Mouse (Mus musculus): ENCODE measurements around the gene Ptpn9. TPM values are rescaled to one million over a fixed set of nuclear protein-coding genes. Genes with fewer than 3 reads are reported as not detected.

Gene Ptpn9
- polyA plus RNA-seq, 1 experiment = 24.5 TPM

GRCm38 (mm10) chr9:56956966-56957675, 37.6 kb upstream of the Ptpn9 start:
- Histone ChIP-seq H3K27me3 (ENCODE audit: control insufficient read depth, insufficient read depth, low read length) (no peaks in the 10 kb centered on the region), H3K4me1 (ENCODE audit: control insufficient read depth, insufficient read depth, insufficient read length, low read length) (no peaks in the 10 kb centered on the region), H3K36me3 (ENCODE audit: control insufficient read depth, insufficient read depth, low read length) (peaks cover 1% of the 10 kb centered on the region; the same call in 1 of the 2 replicates), H3K27ac (ENCODE audit: insufficient read depth, low read depth, low read length) (no peak overlapping the region), H3K4me3 (ENCODE audit: low read depth, low read length) (no peak overlapping the region)
- no peak for TF ChIP-seq CTCF (IDR thresholded peaks at IDR 0.05; ENCODE audit: extremely low read depth, insufficient read length, insufficient replicate concordance, low read depth, low read length)
- TF ChIP-seq POLR2A (IDR thresholded peaks at IDR 0.05; ENCODE audit: low read depth, low read length) = no peak
- WGBS = 84% methylated on average over 7 of the region's 7 CpGs

- Histone ChIP-seq H3K27me3 (ENCODE audit: control insufficient read depth, insufficient read depth, low read length) (no peaks in the 10 kb centered on the region), H3K4me1 (ENCODE audit: control insufficient read depth, insufficient read depth, insufficient read length, low read length) (no peaks in the 10 kb centered on the region), H3K4me3 (ENCODE audit: low read depth, low read length) (no peak overlapping the region), H3K27ac (ENCODE audit: insufficient read depth, low read depth, low read length) (no peak overlapping the region), H3K36me3 (ENCODE audit: control insufficient read depth, insufficient read depth, low read length) (peaks cover 1% of the 10 kb centered on the region; the same call in 1 of the 2 replicates)
- 74% methylated on average over 2 of the region's 2 CpGs for WGBS
- TF ChIP-seq POLR2A (IDR thresholded peaks at IDR 0.05; ENCODE audit: low read depth, low read length) (no peak), CTCF (IDR thresholded peaks at IDR 0.05; ENCODE audit: extremely low read depth, insufficient read length, insufficient replicate concordance, low read depth, low read length) (no peak)
Observed at GRCm38 (mm10) chr9:56958689-56959088, 36.0 kb upstream of the Ptpn9 start.

- no peak overlapping the region for H3K27ac ChIP-seq (ENCODE audit: insufficient read depth, low read depth, low read length)
- peaks cover 7% of the 10 kb centered on the region; the same call in 1 of the 2 replicates for H3K36me3 ChIP-seq (ENCODE audit: control insufficient read depth, insufficient read depth, low read length)
- no peak for TF ChIP-seq CTCF (IDR thresholded peaks at IDR 0.05; ENCODE audit: extremely low read depth, insufficient read length, insufficient replicate concordance, low read depth, low read length)
- TF ChIP-seq POLR2A (IDR thresholded peaks at IDR 0.05; ENCODE audit: low read depth, low read length) = no peak
- 96% methylated on average over 3 of the region's 3 CpGs for WGBS
- no peaks in the 10 kb centered on the region for H3K4me1 ChIP-seq (ENCODE audit: control insufficient read depth, insufficient read depth, insufficient read length, low read length)
- H3K27me3 ChIP-seq (ENCODE audit: control insufficient read depth, insufficient read depth, low read length) = no peaks in the 10 kb centered on the region
- no peak overlapping the region for H3K4me3 ChIP-seq (ENCODE audit: low read depth, low read length)
Observed at GRCm38 (mm10) chr9:56961591-56961990, 33.1 kb upstream of the Ptpn9 start.

GRCm38 (mm10) chr9:56970158-56970557, 24.6 kb upstream of the Ptpn9 start:
- no peak overlapping the region for H3K4me3 ChIP-seq (ENCODE audit: low read depth, low read length)
- H3K27ac ChIP-seq (ENCODE audit: insufficient read depth, low read depth, low read length) = no peak overlapping the region
- TF ChIP-seq CTCF (IDR thresholded peaks at IDR 0.05; ENCODE audit: extremely low read depth, insufficient read length, insufficient replicate concordance, low read depth, low read length) (no peak), POLR2A (IDR thresholded peaks at IDR 0.05; ENCODE audit: low read depth, low read length) (no peak)
- H3K36me3 ChIP-seq (ENCODE audit: control insufficient read depth, insufficient read depth, low read length) = peaks cover 4% of the 10 kb centered on the region; the same call in 1 of the 2 replicates
- H3K4me1 ChIP-seq (ENCODE audit: control insufficient read depth, insufficient read depth, insufficient read length, low read length) = no peaks in the 10 kb centered on the region
- 87% methylated on average over 2 of the region's 2 CpGs for WGBS
- no peaks in the 10 kb centered on the region for H3K27me3 ChIP-seq (ENCODE audit: control insufficient read depth, insufficient read depth, low read length)

- Histone ChIP-seq H3K4me1 (ENCODE audit: control insufficient read depth, insufficient read depth, insufficient read length, low read length) (no peaks in the 10 kb centered on the region), H3K4me3 (ENCODE audit: low read depth, low read length) (no peak overlapping the region), H3K36me3 (ENCODE audit: control insufficient read depth, insufficient read depth, low read length) (peaks cover 5% of the 10 kb centered on the region; the same call in 1 of the 2 replicates), H3K27me3 (ENCODE audit: control insufficient read depth, insufficient read depth, low read length) (no peaks in the 10 kb centered on the region), H3K27ac (ENCODE audit: insufficient read depth, low read depth, low read length) (no peak overlapping the region)
- 87% methylated on average over 8 of the region's 8 CpGs for WGBS
- no peak for TF ChIP-seq POLR2A (IDR thresholded peaks at IDR 0.05; ENCODE audit: low read depth, low read length)
- TF ChIP-seq CTCF (IDR thresholded peaks at IDR 0.05; ENCODE audit: extremely low read depth, insufficient read length, insufficient replicate concordance, low read depth, low read length) = no peak
Observed at GRCm38 (mm10) chr9:56973960-56974524, 20.7 kb upstream of the Ptpn9 start.

- 75% methylated on average over 3 of the region's 3 CpGs for WGBS
- H3K27ac ChIP-seq (ENCODE audit: insufficient read depth, low read depth, low read length) = no peak overlapping the region
- no peak for TF ChIP-seq POLR2A (IDR thresholded peaks at IDR 0.05; ENCODE audit: low read depth, low read length)
- TF ChIP-seq CTCF (IDR thresholded peaks at IDR 0.05; ENCODE audit: extremely low read depth, insufficient read length, insufficient replicate concordance, low read depth, low read length) = no peak
- H3K27me3 ChIP-seq (ENCODE audit: control insufficient read depth, insufficient read depth, low read length) = no peaks in the 10 kb centered on the region
- H3K36me3 ChIP-seq (ENCODE audit: control insufficient read depth, insufficient read depth, low read length) = peaks cover 6% of the 10 kb centered on the region; the same call in 1 of the 2 replicates
- H3K4me1 ChIP-seq (ENCODE audit: control insufficient read depth, insufficient read depth, insufficient read length, low read length) = no peaks in the 10 kb centered on the region
- no peak overlapping the region for H3K4me3 ChIP-seq (ENCODE audit: low read depth, low read length)
Observed at GRCm38 (mm10) chr9:56975199-56975598, 19.5 kb upstream of the Ptpn9 start.

- Histone ChIP-seq H3K27ac (ENCODE audit: insufficient read depth, low read depth, low read length) (no peak overlapping the region), H3K36me3 (ENCODE audit: control insufficient read depth, insufficient read depth, low read length) (peaks cover 8% of the 10 kb centered on the region; the same call in 1 of the 2 replicates), H3K4me1 (ENCODE audit: control insufficient read depth, insufficient read depth, insufficient read length, low read length) (no peaks in the 10 kb centered on the region), H3K27me3 (ENCODE audit: control insufficient read depth, insufficient read depth, low read length) (no peaks in the 10 kb centered on the region), H3K4me3 (ENCODE audit: low read depth, low read length) (no peak overlapping the region)
- 94% methylated on average over 6 of the region's 6 CpGs for WGBS
- TF ChIP-seq CTCF (IDR thresholded peaks at IDR 0.05; ENCODE audit: extremely low read depth, insufficient read length, insufficient replicate concordance, low read depth, low read length) (no peak), POLR2A (IDR thresholded peaks at IDR 0.05; ENCODE audit: low read depth, low read length) (no peak)
Observed at GRCm38 (mm10) chr9:56980186-56980585, 14.5 kb upstream of the Ptpn9 start.
